Mouse (Mus musculus): ENCODE results near the gene Evi2.

Evi2 gene

GRCm38 (mm10) chr11:79529736-79530135, 653 bp downstream of the Evi2 start:
- TF ChIP-seq GATA4 (IDR thresholded peaks at IDR 0.05; ENCODE audit: insufficient replicate concordance, low read length): no peak

- no peak for TF ChIP-seq GATA4 (IDR thresholded peaks at IDR 0.05; ENCODE audit: insufficient replicate concordance, low read length)
These were observed 1.2 kb downstream of the Evi2 start for GRCm38 (mm10) chr11:79529226-79529625.

- no peak for TF ChIP-seq GATA4 (IDR thresholded peaks at IDR 0.05; ENCODE audit: insufficient replicate concordance, low read length)
These were observed 1.8 kb downstream of the Evi2 start for GRCm38 (mm10) chr11:79528601-79529000.

GRCm38 (mm10) chr11:79527739-79528384, 2.5 kb downstream of the Evi2 start:
- no peak for TF ChIP-seq GATA4 (IDR thresholded peaks at IDR 0.05; ENCODE audit: insufficient replicate concordance, low read length)

GRCm38 (mm10) chr11:79527015-79527738, 3.2 kb downstream of the Evi2 start:
- TF ChIP-seq GATA4 (IDR thresholded peaks at IDR 0.05; ENCODE audit: insufficient replicate concordance, low read length): no peak

- no peak for TF ChIP-seq GATA4 (IDR thresholded peaks at IDR 0.05; ENCODE audit: insufficient replicate concordance, low read length)
These were observed 3.8 kb downstream of the Evi2 start for GRCm38 (mm10) chr11:79526549-79526948.

- TF ChIP-seq GATA4 (IDR thresholded peaks at IDR 0.05; ENCODE audit: insufficient replicate concordance, low read length): no peak
These were observed 6.1 kb downstream of the Evi2 start for GRCm38 (mm10) chr11:79524310-79524575.

- no peak for TF ChIP-seq GATA4 (IDR thresholded peaks at IDR 0.05; ENCODE audit: insufficient replicate concordance, low read length)
These were observed 6.7 kb downstream of the Evi2 start, which contains the start of gene Evi2b for GRCm38 (mm10) chr11:79523560-79524309. Gene Evi2b, minus strand, starts transcription at chr11:79523762.

GRCm38 (mm10) chr11:79522944-79523343, 7.4 kb downstream of the Evi2 start:
- no peak for TF ChIP-seq GATA4 (IDR thresholded peaks at IDR 0.05; ENCODE audit: insufficient replicate concordance, low read length)

- TF ChIP-seq GATA4 (IDR thresholded peaks at IDR 0.05; ENCODE audit: insufficient replicate concordance, low read length): no peak
These were observed 8.5 kb downstream of the Evi2 start for GRCm38 (mm10) chr11:79521930-79522329.

GRCm38 (mm10) chr11:79520772-79521171, 9.6 kb downstream of the Evi2 start:
- TF ChIP-seq GATA4 (IDR thresholded peaks at IDR 0.05; ENCODE audit: insufficient replicate concordance, low read length): no peak

- no peak for TF ChIP-seq GATA4 (IDR thresholded peaks at IDR 0.05; ENCODE audit: insufficient replicate concordance, low read length)
These were observed 10.5 kb downstream of the Evi2 start for GRCm38 (mm10) chr11:79519878-79520291.

GRCm38 (mm10) chr11:79519299-79519698, 11.1 kb downstream of the Evi2 start:
- no peak for TF ChIP-seq GATA4 (IDR thresholded peaks at IDR 0.05; ENCODE audit: insufficient replicate concordance, low read length)

GRCm38 (mm10) chr11:79515798-79516197, 14.6 kb downstream of the Evi2 start:
- TF ChIP-seq GATA4 (IDR thresholded peaks at IDR 0.05; ENCODE audit: insufficient replicate concordance, low read length): no peak

- no peak for TF ChIP-seq GATA4 (IDR thresholded peaks at IDR 0.05; ENCODE audit: insufficient replicate concordance, low read length)
These were observed 15.1 kb downstream of the Evi2 start for GRCm38 (mm10) chr11:79515331-79515730.

GRCm38 (mm10) chr11:79511970-79512369, 18.4 kb downstream of the Evi2 start:
- no peak for TF ChIP-seq GATA4 (IDR thresholded peaks at IDR 0.05; ENCODE audit: insufficient replicate concordance, low read length)
